Mouse (Mus musculus): Measurements from ENCODE around the gene Samd14. TPM values are rescaled to one million over a fixed set of nuclear protein-coding genes. Genes with fewer than 3 reads are reported as not detected.

Gene Samd14
- polyA plus RNA-seq, 1 experiment from 2014 or later: 50.3 TPM

GRCm38 (mm10) chr11:95069226-95069957 is 59.7 kb downstream of the Samd14 start:
- no peaks in the 10 kb centered on the region for H3K36me3 ChIP-seq
- H3K9me3 ChIP-seq: no peaks in the 10 kb centered on the region
- no peak overlapping the region for H3K27ac ChIP-seq
- no peak overlapping the region for H3K4me3 ChIP-seq
- no peak for ATAC-seq (ENCODE audit: insufficient number of reproducible peaks, insufficient read depth, low FRiP score, low TSS enrichment)
- 85% methylated on average over 10 of the region's 10 CpGs for WGBS
- H3K27me3 ChIP-seq: peaks cover 4% of the 10 kb centered on the region
- no peak overlapping the region for H3K9ac ChIP-seq
- H3K4me1 ChIP-seq: peaks cover 2% of the 10 kb centered on the region; the same call in 1 of the 2 replicates
- H3K4me2 ChIP-seq (replicated peaks): no peak overlapping the region

- ATAC-seq (ENCODE audit: insufficient number of reproducible peaks, insufficient read depth, low FRiP score, low TSS enrichment): no peak
- H3K27me3 ChIP-seq: peaks cover 14% of the 10 kb centered on the region
- no peak overlapping the region for H3K4me2 ChIP-seq (replicated peaks)
- H3K9ac ChIP-seq: no peak overlapping the region
- H3K9me3 ChIP-seq: no peaks in the 10 kb centered on the region
- H3K36me3 ChIP-seq: no peaks in the 10 kb centered on the region
- 57% methylated on average over 8 of the region's 8 CpGs for WGBS
- H3K27ac ChIP-seq: no peak overlapping the region; the same call in 1 of the 2 replicates
- H3K4me1 ChIP-seq: peaks cover 10% of the 10 kb centered on the region
- no peak overlapping the region for H3K4me3 ChIP-seq
Observed at GRCm38 (mm10) chr11:95070140-95071107, 60.7 kb downstream of the Samd14 start.

GRCm38 (mm10) chr11:95071266-95071665 is 61.6 kb downstream of the Samd14 start:
- H3K36me3 ChIP-seq: no peaks in the 10 kb centered on the region
- H3K27ac ChIP-seq: no peak overlapping the region
- no peak overlapping the region for H3K4me2 ChIP-seq (replicated peaks)
- peaks cover 19% of the 10 kb centered on the region for H3K4me1 ChIP-seq
- no peaks in the 10 kb centered on the region for H3K9me3 ChIP-seq
- 57% methylated on average over 7 of the region's 7 CpGs for WGBS
- no peak for ATAC-seq (ENCODE audit: insufficient number of reproducible peaks, insufficient read depth, low FRiP score, low TSS enrichment)
- H3K27me3 ChIP-seq: peaks cover 23% of the 10 kb centered on the region
- no peak overlapping the region for H3K4me3 ChIP-seq
- no peak overlapping the region for H3K9ac ChIP-seq

- peaks cover 31% of the 10 kb centered on the region for H3K27me3 ChIP-seq
- H3K9me3 ChIP-seq: no peaks in the 10 kb centered on the region
- H3K9ac ChIP-seq: no peak overlapping the region
- no peak for ATAC-seq (ENCODE audit: insufficient number of reproducible peaks, insufficient read depth, low FRiP score, low TSS enrichment)
- no peaks in the 10 kb centered on the region for H3K36me3 ChIP-seq
- H3K27ac ChIP-seq: no peak overlapping the region
- peaks cover 20% of the 10 kb centered on the region for H3K4me1 ChIP-seq
- 71% methylated on average over 7 of the region's 8 CpGs for WGBS
- H3K4me2 ChIP-seq (replicated peaks): no peak overlapping the region
- H3K4me3 ChIP-seq: no peak overlapping the region
Observed at GRCm38 (mm10) chr11:95072136-95072535, 62.5 kb downstream of the Samd14 start.

- no peak for ATAC-seq (ENCODE audit: insufficient number of reproducible peaks, insufficient read depth, low FRiP score, low TSS enrichment)
- Histone ChIP-seq H3K27ac (no peak overlapping the region), H3K27me3 (peaks cover 36% of the 10 kb centered on the region)
Observed at GRCm38 (mm10) chr11:95072804-95073203, 63.1 kb downstream of the Samd14 start.

GRCm38 (mm10) chr11:95073835-95074234 is 64.2 kb downstream of the Samd14 start:
- Histone ChIP-seq H3K4me1 (peaks cover 30% of the 10 kb centered on the region), H3K27me3 (peaks cover 38% of the 10 kb centered on the region), H3K36me3 (no peaks in the 10 kb centered on the region)

More at GRCm38 (mm10) chr11:95072804-95073203, 63.1 kb downstream of the Samd14 start:
- no peak overlapping the region for H3K4me3 ChIP-seq
- H3K4me2 ChIP-seq (replicated peaks): no peak overlapping the region
- H3K36me3 ChIP-seq: no peaks in the 10 kb centered on the region
- H3K9ac ChIP-seq: no peak overlapping the region
- 73% methylated on average over 5 of the region's 5 CpGs for WGBS
- peaks cover 27% of the 10 kb centered on the region for H3K4me1 ChIP-seq
- no peaks in the 10 kb centered on the region for H3K9me3 ChIP-seq

GRCm38 (mm10) chr11:95074694-95075093 is 65.0 kb downstream of the Samd14 start:
- peaks cover 35% of the 10 kb centered on the region for H3K4me1 ChIP-seq
- H3K9ac ChIP-seq: no peak overlapping the region
- no peaks in the 10 kb centered on the region for H3K36me3 ChIP-seq
- peak overlapping the region; percentile 95 for H3K4me2 ChIP-seq (replicated peaks)
- H3K27me3 ChIP-seq: peaks cover 40% of the 10 kb centered on the region
- H3K4me3 ChIP-seq: peak overlapping the region; percentile 56; the same call in 1 of the 2 replicates
- H3K27ac ChIP-seq: no peak overlapping the region
- ATAC-seq (ENCODE audit: insufficient number of reproducible peaks, insufficient read depth, low FRiP score, low TSS enrichment): no peak
- H3K9me3 ChIP-seq: no peaks in the 10 kb centered on the region
- 72% methylated on average over 4 of the region's 4 CpGs for WGBS

More at GRCm38 (mm10) chr11:95073835-95074234, 64.2 kb downstream of the Samd14 start:
- Histone ChIP-seq H3K9me3 (no peaks in the 10 kb centered on the region), H3K4me3 (no peak overlapping the region), H3K9ac (no peak overlapping the region), H3K27ac (no peak overlapping the region), H3K4me2 (replicated peaks) (no peak overlapping the region)
- 65% methylated on average over 4 of the region's 4 CpGs for WGBS
- no peak for ATAC-seq (ENCODE audit: insufficient number of reproducible peaks, insufficient read depth, low FRiP score, low TSS enrichment)

GRCm38 (mm10) chr11:95075197-95076040 is 65.7 kb downstream of the Samd14 start:
- H3K27me3 ChIP-seq: peaks cover 44% of the 10 kb centered on the region
- peak overlapping the region; percentile 42 for H3K27ac ChIP-seq
- H3K4me3 ChIP-seq: peak overlapping the region; percentile 56
- peak overlapping the region; percentile 95 for H3K4me2 ChIP-seq (replicated peaks)
- H3K4me1 ChIP-seq: peaks cover 40% of the 10 kb centered on the region
- no peaks in the 10 kb centered on the region for H3K9me3 ChIP-seq
- no peak for ATAC-seq (ENCODE audit: insufficient number of reproducible peaks, insufficient read depth, low FRiP score, low TSS enrichment)
- 4% methylated on average over 19 of the region's 19 CpGs for WGBS
- H3K36me3 ChIP-seq: no peaks in the 10 kb centered on the region
- H3K9ac ChIP-seq: peak overlapping the region; percentile 56; the same call in 1 of the 2 replicates

Other genes starting within 250 kb of the Samd14 start
- not detected in 2 replicates for gene Tmem92, start 227.2 kb upstream of the Samd14 start, polyA plus RNA-seq (2016; fragmentation: Nextera tagmentation; extraction: Ambion mirVana)
- gene Col1a1, start 73.7 kb upstream of the Samd14 start, polyA plus RNA-seq (2016; fragmentation: Nextera tagmentation; extraction: Ambion mirVana): 512 and 623 TPM in 2 replicates
- not detected in 2 replicates for gene Hils1, start 42.3 kb upstream of the Samd14 start, polyA plus RNA-seq (2016; fragmentation: Nextera tagmentation; extraction: Ambion mirVana)
- 1.5 and 1.8 TPM in 2 replicates for gene Sgca, start 33.6 kb upstream of the Samd14 start, polyA plus RNA-seq (2016; fragmentation: Nextera tagmentation; extraction: Ambion mirVana)
- gene Ppp1r9b, start 18.8 kb upstream of the Samd14 start, polyA plus RNA-seq (2016; fragmentation: Nextera tagmentation; extraction: Ambion mirVana): 14.4 TPM in 2 replicates
- gene Pdk2, start 31.5 kb downstream of the Samd14 start, polyA plus RNA-seq (2016; fragmentation: Nextera tagmentation; extraction: Ambion mirVana): 27.5 and 30.4 TPM in 2 replicates
- gene Itga3, start 66.9 kb downstream of the Samd14 start, polyA plus RNA-seq (2016; fragmentation: Nextera tagmentation; extraction: Ambion mirVana): 10.5 and 10.9 TPM in 2 replicates
- 20.2 and 21.8 TPM in 2 replicates for gene Dlx3, start 110.2 kb downstream of the Samd14 start, polyA plus RNA-seq (2016; fragmentation: Nextera tagmentation; extraction: Ambion mirVana)
- 4.9 and 5.7 TPM in 2 replicates for gene Dlx4, start 136.4 kb downstream of the Samd14 start, polyA plus RNA-seq (2016; fragmentation: Nextera tagmentation; extraction: Ambion mirVana)

Measured in embryonic facial prominence, embryonic 12.5 days (tissue).